Mouse (Mus musculus) frontal cortex, postnatal 36 days (tissue): ENCODE measurements around the gene Zeb2.

Source experiments
- DNase-seq, 2 experiments: peaks; one replicate each; pipeline ENCODE4 v3.0.0; 2022; ENCODE audit warnings: low spot score in 2 of 2

The Zeb2 gene

GRCm38 (mm10) chr2:45062136-45062535 lies 55.1 kb downstream of the Zeb2 start:
- DNase-seq = no peak

GRCm38 (mm10) chr2:45060768-45061167 lies 56.4 kb downstream of the Zeb2 start:
- DNase-seq = no peak

- DNase-seq = no peak
These were observed 57.0 kb downstream of the Zeb2 start for GRCm38 (mm10) chr2:45060202-45060601.

GRCm38 (mm10) chr2:45059599-45059998 lies 57.6 kb downstream of the Zeb2 start:
- no peak for DNase-seq

- no peak for DNase-seq
These were observed 58.2 kb downstream of the Zeb2 start for GRCm38 (mm10) chr2:45059010-45059409.

- DNase-seq = no peak
These were observed 59.0 kb downstream of the Zeb2 start for GRCm38 (mm10) chr2:45058183-45058582.

GRCm38 (mm10) chr2:45056856-45057562 lies 60.2 kb downstream of the Zeb2 start:
- no peak for DNase-seq

GRCm38 (mm10) chr2:45055926-45056325 lies 61.3 kb downstream of the Zeb2 start:
- no peak for DNase-seq

GRCm38 (mm10) chr2:45055034-45055615 lies 62.1 kb downstream of the Zeb2 start:
- DNase-seq = no peak

GRCm38 (mm10) chr2:45054070-45055025 lies 62.8 kb downstream of the Zeb2 start:
- no peak for DNase-seq

GRCm38 (mm10) chr2:45052587-45052986 lies 64.6 kb downstream of the Zeb2 start:
- DNase-seq = no peak

GRCm38 (mm10) chr2:45051321-45051720 lies 65.9 kb downstream of the Zeb2 start:
- no peak for DNase-seq

GRCm38 (mm10) chr2:45049923-45050322 lies 67.3 kb downstream of the Zeb2 start:
- DNase-seq = peak in 1 of 2 experiments; percentile 7

GRCm38 (mm10) chr2:45049279-45049678 lies 67.9 kb downstream of the Zeb2 start:
- DNase-seq = peak in 1 of 2 experiments; percentile 31

- no peak for DNase-seq
These were observed 76.4 kb downstream of the Zeb2 start for GRCm38 (mm10) chr2:45040706-45041312.

- DNase-seq = no peak
These were observed 77.7 kb downstream of the Zeb2 start for GRCm38 (mm10) chr2:45039503-45039902.

- DNase-seq = no peak
These were observed 89.0 kb downstream of the Zeb2 start for GRCm38 (mm10) chr2:45028091-45028638.

- DNase-seq = no peak
These were observed 99.9 kb downstream of the Zeb2 start for GRCm38 (mm10) chr2:45017186-45017800.

GRCm38 (mm10) chr2:45013325-45013724 lies 103.9 kb downstream of the Zeb2 start:
- DNase-seq = no peak

- no peak for DNase-seq
These were observed 104.5 kb downstream of the Zeb2 start for GRCm38 (mm10) chr2:45012676-45013075.

GRCm38 (mm10) chr2:45010701-45011100 lies 106.5 kb downstream of the Zeb2 start:
- no peak for DNase-seq
